Mouse (Mus musculus): Measurements from ENCODE around the gene Tsc2.

The Tsc2 gene

GRCm38 (mm10) chr17:24650766-24651165, 18.3 kb upstream of the Tsc2 start:
- no peak for TF ChIP-seq GATA4 (IDR thresholded peaks at IDR 0.05; ENCODE audit: insufficient replicate concordance, low read length)

GRCm38 (mm10) chr17:24650070-24650616, 17.7 kb upstream of the Tsc2 start, which contains the start of gene Slc9a3r2:
TSS of gene Slc9a3r2 (minus strand) at chr17:24650327.
- no peak for TF ChIP-seq GATA4 (IDR thresholded peaks at IDR 0.05; ENCODE audit: insufficient replicate concordance, low read length)

- no peak for TF ChIP-seq GATA4 (IDR thresholded peaks at IDR 0.05; ENCODE audit: insufficient replicate concordance, low read length)
Observed at GRCm38 (mm10) chr17:24649581-24650069, 17.2 kb upstream of the Tsc2 start.

- TF ChIP-seq GATA4 (IDR thresholded peaks at IDR 0.05; ENCODE audit: insufficient replicate concordance, low read length) = no peak
Observed at GRCm38 (mm10) chr17:24648731-24649377, 16.4 kb upstream of the Tsc2 start.

- TF ChIP-seq GATA4 (IDR thresholded peaks at IDR 0.05; ENCODE audit: insufficient replicate concordance, low read length) = no peak
Observed at GRCm38 (mm10) chr17:24647493-24647892, 15.1 kb upstream of the Tsc2 start.

- no peak for TF ChIP-seq GATA4 (IDR thresholded peaks at IDR 0.05; ENCODE audit: insufficient replicate concordance, low read length)
Observed at GRCm38 (mm10) chr17:24646381-24646780, 14.0 kb upstream of the Tsc2 start.

- TF ChIP-seq GATA4 (IDR thresholded peaks at IDR 0.05; ENCODE audit: insufficient replicate concordance, low read length) = peak; percentile 51; the same call in 1 of the 2 replicates
Observed at GRCm38 (mm10) chr17:24645916-24646315, 13.5 kb upstream of the Tsc2 start.

GRCm38 (mm10) chr17:24644875-24645721, 12.7 kb upstream of the Tsc2 start:
- no peak; the same call in 1 of the 2 replicates for TF ChIP-seq GATA4 (IDR thresholded peaks at IDR 0.05; ENCODE audit: insufficient replicate concordance, low read length)

- no peak for TF ChIP-seq GATA4 (IDR thresholded peaks at IDR 0.05; ENCODE audit: insufficient replicate concordance, low read length)
Observed at GRCm38 (mm10) chr17:24644030-24644715, 11.7 kb upstream of the Tsc2 start.

- TF ChIP-seq GATA4 (IDR thresholded peaks at IDR 0.05; ENCODE audit: insufficient replicate concordance, low read length) = no peak
Observed at GRCm38 (mm10) chr17:24642791-24643343, 10.4 kb upstream of the Tsc2 start.

- TF ChIP-seq GATA4 (IDR thresholded peaks at IDR 0.05; ENCODE audit: insufficient replicate concordance, low read length) = no peak
Observed at GRCm38 (mm10) chr17:24641944-24642343, 9.5 kb upstream of the Tsc2 start.

GRCm38 (mm10) chr17:24640581-24640980, 8.2 kb upstream of the Tsc2 start:
- no peak for TF ChIP-seq GATA4 (IDR thresholded peaks at IDR 0.05; ENCODE audit: insufficient replicate concordance, low read length)

- no peak for TF ChIP-seq GATA4 (IDR thresholded peaks at IDR 0.05; ENCODE audit: insufficient replicate concordance, low read length)
Observed at GRCm38 (mm10) chr17:24640119-24640518, 7.7 kb upstream of the Tsc2 start.

GRCm38 (mm10) chr17:24639571-24639988, 7.2 kb upstream of the Tsc2 start:
- no peak for TF ChIP-seq GATA4 (IDR thresholded peaks at IDR 0.05; ENCODE audit: insufficient replicate concordance, low read length)

- TF ChIP-seq GATA4 (IDR thresholded peaks at IDR 0.05; ENCODE audit: insufficient replicate concordance, low read length) = no peak
Observed at GRCm38 (mm10) chr17:24638840-24639239, 6.4 kb upstream of the Tsc2 start.

All from liver, adult (tissue).